Mouse (Mus musculus): ENCODE results near the gene Slc7a14.

DNA sequence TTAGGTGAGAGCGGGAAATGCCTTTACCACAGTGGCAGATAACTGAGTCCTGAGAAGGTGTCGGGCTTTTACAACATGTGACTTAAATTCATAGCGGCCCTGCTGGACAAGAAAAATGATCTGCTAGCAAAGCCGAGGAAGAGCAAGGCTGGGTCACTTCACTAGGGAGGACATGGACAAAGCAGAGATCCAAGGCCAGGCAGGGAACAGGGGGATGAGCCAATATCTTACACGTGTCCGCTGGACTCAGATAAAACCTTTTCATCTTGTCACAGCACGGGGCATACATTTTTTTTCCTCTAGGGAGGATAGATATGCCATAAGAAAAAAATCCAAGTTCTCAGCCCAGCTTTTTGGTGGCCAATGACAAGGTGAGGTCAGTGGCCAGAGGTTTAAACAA is 75.8 kb downstream of the Slc7a14 start:
- TF ChIP-seq POLR2A (IDR thresholded peaks at IDR 0.05; ENCODE audit: borderline replicate concordance, extremely low read depth, low read depth, low read length) (no peak), CTCF (IDR thresholded peaks at IDR 0.05; ENCODE audit: insufficient read depth, low read length) (no peak)
